Mouse (Mus musculus) bone marrow, adult 2 months (tissue): Measurements from ENCODE around the gene Armc2. TPM values are rescaled to one million over a fixed set of nuclear protein-coding genes. Genes with fewer than 3 reads are reported as not detected.

Experiments used
- H3K27ac ChIP-seq: fragments of 200-500 bp; 2 replicates; pipeline ENCODE4 v1.5.1; 2012; ENCODE audit warnings: low read depth, mild to moderate bottlenecking, control low read depth, inconsistent platforms, low read length; ENCODE audit not compliant: control insufficient read depth, poor library complexity, insufficient read depth
- H3K4me1 ChIP-seq: fragments of 200-500 bp; 2 replicates; pipeline ENCODE4 v1.6.1; 2011; ENCODE audit warnings: low read length; ENCODE audit not compliant: control insufficient read depth, insufficient read depth
- H3K4me3 ChIP-seq: fragments of 200-500 bp; replicated peaks from 2 replicates; pipeline ENCODE3; 2011; ENCODE audit warnings: mild to moderate bottlenecking, low read depth, low read length, control low read depth; ENCODE audit not compliant: control insufficient read depth
- CTCF ChIP-seq: fragments of 200-500 bp; IDR thresholded peaks from 2 replicates; pipeline ENCODE4 v1.5.1; 2011; ENCODE audit warnings: low read length, control low read depth; ENCODE audit not compliant: control insufficient read depth, insufficient read depth
- POLR2A ChIP-seq: fragments of 200-500 bp; IDR thresholded peaks from 2 replicates; pipeline ENCODE4 v1.6.1; 2011; ENCODE audit warnings: low read depth, mild to moderate bottlenecking, control low read depth, low read length, borderline replicate concordance; ENCODE audit not compliant: control insufficient read depth
- whole genome bisulfite sequencing: fragments of 180-500 bp; shearing (Covaris S2); methylation state at CpG from one replicate; pipeline ENCODE4 v1.1.7; 2018; 5-methylcytosine and 5-hydroxymethylcytosine counted together
- polyA plus RNA-seq: library from polyadenylated mRNA; stranded (reverse); fragments of >200 nt; gene quantifications from 2 replicates; pipeline ENCODE4 v1.2.4, GENCODE M21; 2011; ENCODE audit warnings: low replicate concordance; ENCODE audit not compliant: missing spikeins, insufficient read depth, insufficient read length

Gene Armc2
- polyA plus RNA-seq, 1 experiment, result 0.30 TPM

GRCm38 (mm10) chr10:41991364-41992058 is 26.7 kb downstream of the Armc2 start:
- H3K4me1 ChIP-seq, result no peaks in the 10 kb centered on the region
- WGBS, result 75% methylated on average over 14 of the region's 14 CpGs
- TF ChIP-seq CTCF (no peak), POLR2A (no peak)
- no peak overlapping the region for H3K27ac ChIP-seq
- H3K4me3 ChIP-seq, result no peak overlapping the region

- TF ChIP-seq POLR2A (no peak), CTCF (no peak)
- no peaks in the 10 kb centered on the region for H3K4me1 ChIP-seq
- 82% methylated on average over 13 of the region's 13 CpGs for WGBS
These were observed 27.3 kb downstream of the Armc2 start for GRCm38 (mm10) chr10:41990896-41991295.

GRCm38 (mm10) chr10:41988930-41989329 is 29.3 kb downstream of the Armc2 start:
- no peak overlapping the region for H3K4me3 ChIP-seq
- TF ChIP-seq CTCF, result no peak
- no peak for TF ChIP-seq POLR2A
- no peak overlapping the region for H3K27ac ChIP-seq
- H3K4me1 ChIP-seq, result no peaks in the 10 kb centered on the region
- 75% methylated on average over 3 of the region's 3 CpGs for WGBS

More at GRCm38 (mm10) chr10:41990896-41991295, 27.3 kb downstream of the Armc2 start:
- Histone ChIP-seq H3K27ac (no peak overlapping the region), H3K4me3 (no peak overlapping the region)

GRCm38 (mm10) chr10:41986126-41986525 is 32.1 kb downstream of the Armc2 start:
- TF ChIP-seq POLR2A (no peak), CTCF (no peak)
- WGBS, result 85% methylated on average over 8 of the region's 8 CpGs
- no peak overlapping the region for H3K27ac ChIP-seq

GRCm38 (mm10) chr10:41984221-41984620 is 34.0 kb downstream of the Armc2 start:
- H3K4me1 ChIP-seq, result no peaks in the 10 kb centered on the region
- WGBS, result 51% methylated on average over 6 of the region's 6 CpGs
- no peak overlapping the region for H3K27ac ChIP-seq
- H3K4me3 ChIP-seq, result no peak overlapping the region
- no peak for TF ChIP-seq POLR2A
- no peak for TF ChIP-seq CTCF

More at GRCm38 (mm10) chr10:41986126-41986525, 32.1 kb downstream of the Armc2 start:
- Histone ChIP-seq H3K4me3 (no peak overlapping the region), H3K4me1 (no peaks in the 10 kb centered on the region)

GRCm38 (mm10) chr10:41982821-41983220 is 35.4 kb downstream of the Armc2 start:
- Histone ChIP-seq H3K27ac (no peak overlapping the region), H3K4me3 (no peak overlapping the region), H3K4me1 (no peaks in the 10 kb centered on the region; the same call in 1 of the 2 replicates)
- TF ChIP-seq POLR2A (no peak), CTCF (no peak)
- WGBS, result 70% methylated on average over 7 of the region's 7 CpGs

- WGBS, result 26% methylated on average over 6 of the region's 6 CpGs
- no peaks in the 10 kb centered on the region; the same call in 1 of the 2 replicates for H3K4me1 ChIP-seq
These were observed 37.4 kb downstream of the Armc2 start for GRCm38 (mm10) chr10:41980772-41981383.

GRCm38 (mm10) chr10:41978403-41979234 is 39.6 kb downstream of the Armc2 start:
- TF ChIP-seq CTCF (no peak), POLR2A (no peak)
- Histone ChIP-seq H3K27ac (no peak overlapping the region), H3K4me3 (no peak overlapping the region), H3K4me1 (no peaks in the 10 kb centered on the region; the same call in 1 of the 2 replicates)
- WGBS, result 14% methylated on average over 7 of the region's 7 CpGs

More at GRCm38 (mm10) chr10:41980772-41981383, 37.4 kb downstream of the Armc2 start:
- Histone ChIP-seq H3K4me3 (no peak overlapping the region), H3K27ac (no peak overlapping the region)
- TF ChIP-seq POLR2A (no peak), CTCF (peak; percentile 32; the same call in 1 of the 2 replicates)
